Mouse (Mus musculus) intestine, embryonic 15.5 days (tissue): ENCODE measurements around the gene Slc16a10. TPM values are rescaled to one million over a fixed set of nuclear protein-coding genes. Genes with fewer than 3 reads are reported as not detected.

ENCODE experiments used
- ATAC-seq: fragments of 200-750 bp; cut with Nextera tagmentation; 2 replicates; pipeline ENCODE4 v1.8.0; 2017; ENCODE audit warnings: moderate TSS enrichment, moderate library complexity
- H3K27ac ChIP-seq: fragments of 300-500 bp; sonication (generic); 2 replicates; pipeline ENCODE4 v1.5.1; 2015; ENCODE audit warnings: mild to moderate bottlenecking, inconsistent platforms
- H3K27me3 ChIP-seq: fragments of 300-500 bp; sonication (generic); replicated peaks from 2 replicates; pipeline ENCODE4 v1.6.1; 2015; ENCODE audit warnings: inconsistent platforms
- H3K36me3 ChIP-seq: fragments of 300-500 bp; sonication (generic); 2 replicates; pipeline ENCODE4 v1.6.1; 2015; ENCODE audit warnings: inconsistent platforms
- H3K4me1 ChIP-seq: fragments of 300-500 bp; sonication (generic); replicated peaks from 2 replicates; pipeline ENCODE4 v1.6.1; 2015; ENCODE audit warnings: inconsistent platforms
- H3K4me2 ChIP-seq: fragments of 300-500 bp; sonication (generic); replicated peaks from 2 replicates; pipeline ENCODE4 v1.6.1; 2015; ENCODE audit warnings: mild to moderate bottlenecking, inconsistent platforms
- H3K4me3 ChIP-seq: fragments of 300-500 bp; sonication (generic); replicated peaks from 2 replicates; pipeline ENCODE4 v1.5.1; 2015; ENCODE audit warnings: inconsistent platforms
- H3K9ac ChIP-seq: fragments of 300-500 bp; sonication (generic); 2 replicates; pipeline ENCODE4 v1.6.1; 2015; ENCODE audit warnings: inconsistent platforms
- H3K9me3 ChIP-seq: fragments of 300-500 bp; sonication (generic); 2 replicates; pipeline ENCODE4 v1.6.1; 2016; ENCODE audit warnings: inconsistent platforms
- WGBS: fragments of 180-500 bp; shearing (Covaris S2); methylation state at CpG from one replicate; pipeline ENCODE4 v1.1.7; 2015; 5-methylcytosine and 5-hydroxymethylcytosine counted together
- polyA plus RNA-seq: library from polyadenylated mRNA; unstranded; fragments of >200 nt; fragmentation: Nextera tagmentation; extraction: Ambion mirVana; gene quantifications from 2 replicates; pipeline ENCODE4 v1.2.1, GENCODE M21; 2015

Slc16a10 gene
- polyA plus RNA-seq, 1 experiment from 2014 or later, result 37.4 TPM

DNA sequence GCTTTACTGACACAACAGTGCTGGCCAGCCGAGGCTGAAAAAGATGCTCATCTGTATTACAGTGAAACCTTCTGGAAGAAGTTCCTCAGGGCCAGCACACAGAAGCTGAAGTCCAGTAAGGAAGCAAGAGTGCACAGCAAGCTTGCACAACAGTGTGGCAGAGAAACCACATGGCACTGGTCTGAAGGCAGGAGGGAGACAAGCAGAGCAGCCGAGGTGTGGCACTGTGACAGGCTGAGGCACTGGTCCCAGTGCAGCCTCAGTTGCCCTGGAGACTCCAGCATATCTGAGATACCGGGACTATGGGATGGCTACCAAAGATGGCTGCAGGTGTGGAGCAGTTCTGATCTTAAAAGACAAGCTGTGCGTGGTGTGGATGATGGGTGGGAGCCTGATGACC lies 44.5 kb downstream of the Slc16a10 start:
- WGBS, result 69% methylated on average over 4 of the region's 4 CpGs
- Histone ChIP-seq H3K4me1 (no peaks in the 10 kb centered on the region), H3K9ac (no peak overlapping the region), H3K27ac (no peak overlapping the region), H3K4me3 (no peak overlapping the region), H3K36me3 (no peaks in the 10 kb centered on the region), H3K4me2 (no peak overlapping the region), H3K27me3 (no peaks in the 10 kb centered on the region), H3K9me3 (no peaks in the 10 kb centered on the region)
- no peak for ATAC-seq

DNA sequence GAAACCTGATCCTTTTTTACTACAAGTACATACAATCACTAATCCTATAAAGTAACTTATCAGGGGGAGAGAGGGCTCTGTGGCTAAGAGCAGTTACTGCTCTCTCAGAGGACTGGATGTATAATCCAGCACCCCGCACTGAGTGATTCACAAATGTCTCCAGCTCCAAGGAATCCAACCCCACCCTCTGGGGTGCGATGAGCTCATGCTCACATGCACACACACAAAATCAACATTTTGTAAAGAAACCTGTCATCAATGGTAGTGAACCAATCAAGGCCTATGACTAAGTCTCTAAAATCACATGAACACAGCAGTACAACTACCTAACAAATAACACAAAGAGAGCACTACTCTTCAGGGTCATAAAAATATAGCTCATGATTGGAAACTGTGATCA lies 47.3 kb downstream of the Slc16a10 start:
- ATAC-seq, result peak; percentile 65
- Histone ChIP-seq H3K36me3 (no peaks in the 10 kb centered on the region), H3K4me1 (peaks cover 5% of the 10 kb centered on the region; the same call in 1 of the 2 replicates), H3K4me2 (no peak overlapping the region), H3K4me3 (no peak overlapping the region), H3K9me3 (no peaks in the 10 kb centered on the region), H3K9ac (no peak overlapping the region), H3K27me3 (no peaks in the 10 kb centered on the region), H3K27ac (no peak overlapping the region)
- 49% methylated on average over 2 of the region's 2 CpGs for WGBS

DNA sequence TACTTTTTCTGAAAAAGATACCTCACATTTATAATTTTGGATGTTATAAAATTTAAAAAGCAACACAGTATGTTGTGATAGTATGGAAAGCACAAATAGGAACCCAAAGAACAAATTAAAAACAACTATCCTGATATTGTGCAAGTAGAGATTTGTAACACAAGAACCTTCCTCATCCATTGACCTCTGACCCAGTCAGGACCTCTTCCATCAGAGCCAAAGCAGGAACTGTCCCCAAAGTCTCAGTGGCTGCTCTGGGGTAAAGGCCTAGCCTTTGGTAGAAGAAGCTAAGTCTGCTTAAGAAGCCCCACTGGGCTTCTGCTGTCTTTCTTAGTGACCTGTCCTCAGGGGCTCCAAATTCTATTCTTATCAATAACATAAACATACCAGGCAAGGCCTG lies 48.5 kb downstream of the Slc16a10 start:
- no peak overlapping the region for H3K9ac ChIP-seq
- no peak overlapping the region for H3K27ac ChIP-seq
- no peaks in the 10 kb centered on the region for H3K27me3 ChIP-seq
- H3K4me2 ChIP-seq, result no peak overlapping the region
- H3K4me1 ChIP-seq, result peaks cover 5% of the 10 kb centered on the region; the same call in 1 of the 2 replicates
- no peaks in the 10 kb centered on the region for H3K9me3 ChIP-seq
- no peak for ATAC-seq
- H3K4me3 ChIP-seq, result no peak overlapping the region
- H3K36me3 ChIP-seq, result no peaks in the 10 kb centered on the region

- ATAC-seq, result no peak
- no peak overlapping the region for H3K4me3 ChIP-seq
- H3K9me3 ChIP-seq, result no peaks in the 10 kb centered on the region
- peaks cover 5% of the 10 kb centered on the region; the same call in 1 of the 2 replicates for H3K4me1 ChIP-seq
- H3K27me3 ChIP-seq, result no peaks in the 10 kb centered on the region
- no peak overlapping the region for H3K9ac ChIP-seq
- WGBS, result 70% methylated on average over 2 of the region's 2 CpGs
- H3K27ac ChIP-seq, result no peak overlapping the region
- no peaks in the 10 kb centered on the region for H3K36me3 ChIP-seq
- H3K4me2 ChIP-seq, result no peak overlapping the region
These were observed 50.6 kb downstream of the Slc16a10 start for GRCm38 (mm10) chr10:40091455-40091854.

GRCm38 (mm10) chr10:40090504-40091428 lies 51.3 kb downstream of the Slc16a10 start:
- Histone ChIP-seq H3K4me3 (no peak overlapping the region), H3K36me3 (no peaks in the 10 kb centered on the region), H3K4me2 (no peak overlapping the region), H3K9ac (no peak overlapping the region), H3K27me3 (no peaks in the 10 kb centered on the region), H3K4me1 (peaks cover 5% of the 10 kb centered on the region; the same call in 1 of the 2 replicates), H3K27ac (no peak overlapping the region), H3K9me3 (no peaks in the 10 kb centered on the region)
- WGBS, result 67% methylated on average over 11 of the region's 11 CpGs
- peak; percentile 58 for ATAC-seq

- peak; percentile 42; the same call in 1 of the 2 replicates for ATAC-seq
- H3K36me3 ChIP-seq, result no peaks in the 10 kb centered on the region
- no peak overlapping the region for H3K27ac ChIP-seq
- H3K27me3 ChIP-seq, result no peaks in the 10 kb centered on the region
- no peak overlapping the region for H3K4me2 ChIP-seq
- no peak overlapping the region for H3K4me3 ChIP-seq
- 78% methylated on average over 12 of the region's 12 CpGs for WGBS
- H3K9me3 ChIP-seq, result no peaks in the 10 kb centered on the region
- no peak overlapping the region for H3K9ac ChIP-seq
- H3K4me1 ChIP-seq, result peaks cover 12% of the 10 kb centered on the region
These were observed 57.5 kb downstream of the Slc16a10 start for GRCm38 (mm10) chr10:40084332-40085093.

- H3K27ac ChIP-seq, result no peak overlapping the region
- H3K9ac ChIP-seq, result no peak overlapping the region
- WGBS, result 81% methylated on average over 4 of the region's 4 CpGs
- H3K9me3 ChIP-seq, result no peaks in the 10 kb centered on the region
- no peak overlapping the region for H3K4me3 ChIP-seq
- H3K4me1 ChIP-seq, result peaks cover 17% of the 10 kb centered on the region
- H3K36me3 ChIP-seq, result no peaks in the 10 kb centered on the region
- no peaks in the 10 kb centered on the region for H3K27me3 ChIP-seq
- ATAC-seq, result no peak
- H3K4me2 ChIP-seq, result no peak overlapping the region
These were observed 58.5 kb downstream of the Slc16a10 start for GRCm38 (mm10) chr10:40083556-40083955.

DNA sequence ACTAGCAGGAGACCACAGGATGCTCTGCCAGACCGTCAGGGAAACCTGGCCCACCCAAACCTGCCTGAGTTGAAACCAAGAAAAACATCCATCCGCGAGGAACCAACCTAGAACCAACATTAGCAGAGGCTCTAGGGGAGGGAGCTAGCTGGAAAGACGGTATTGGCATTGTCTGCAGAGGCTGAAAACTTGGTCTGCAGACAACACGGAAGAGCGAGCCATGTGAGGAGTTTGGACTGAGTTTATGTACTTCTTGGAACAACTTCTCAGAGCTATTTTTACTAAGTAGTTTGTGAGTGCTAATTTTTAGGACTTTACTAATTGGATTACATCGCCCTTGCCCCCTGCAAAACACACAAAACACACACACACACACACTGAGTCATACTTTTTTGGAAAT lies 59.4 kb downstream of the Slc16a10 start:
- Histone ChIP-seq H3K27ac (no peak overlapping the region), H3K4me2 (no peak overlapping the region), H3K9me3 (no peaks in the 10 kb centered on the region), H3K36me3 (no peaks in the 10 kb centered on the region), H3K4me1 (peaks cover 17% of the 10 kb centered on the region), H3K9ac (no peak overlapping the region), H3K27me3 (no peaks in the 10 kb centered on the region), H3K4me3 (no peak overlapping the region)
- ATAC-seq, result no peak
- 91% methylated on average over 7 of the region's 7 CpGs for WGBS

- H3K27me3 ChIP-seq, result no peaks in the 10 kb centered on the region
- H3K27ac ChIP-seq, result no peak overlapping the region
- no peaks in the 10 kb centered on the region for H3K36me3 ChIP-seq
- no peak overlapping the region for H3K4me3 ChIP-seq
- 41% methylated on average over 10 of the region's 10 CpGs for WGBS
- H3K9ac ChIP-seq, result no peak overlapping the region
- H3K4me2 ChIP-seq, result no peak overlapping the region
- no peaks in the 10 kb centered on the region for H3K9me3 ChIP-seq
- H3K4me1 ChIP-seq, result peaks cover 25% of the 10 kb centered on the region
- ATAC-seq, result no peak
These were observed 61.5 kb downstream of the Slc16a10 start for GRCm38 (mm10) chr10:40080533-40080932.

GRCm38 (mm10) chr10:40079256-40079655 lies 62.8 kb downstream of the Slc16a10 start:
- H3K4me3 ChIP-seq, result no peak overlapping the region
- H3K36me3 ChIP-seq, result no peaks in the 10 kb centered on the region
- ATAC-seq, result no peak
- peaks cover 19% of the 10 kb centered on the region for H3K4me1 ChIP-seq
- no peaks in the 10 kb centered on the region for H3K9me3 ChIP-seq
- H3K27me3 ChIP-seq, result no peaks in the 10 kb centered on the region
- H3K4me2 ChIP-seq, result no peak overlapping the region
- no peak overlapping the region for H3K27ac ChIP-seq
- WGBS, result 48% methylated on average over 2 of the region's 2 CpGs
- no peak overlapping the region for H3K9ac ChIP-seq

DNA sequence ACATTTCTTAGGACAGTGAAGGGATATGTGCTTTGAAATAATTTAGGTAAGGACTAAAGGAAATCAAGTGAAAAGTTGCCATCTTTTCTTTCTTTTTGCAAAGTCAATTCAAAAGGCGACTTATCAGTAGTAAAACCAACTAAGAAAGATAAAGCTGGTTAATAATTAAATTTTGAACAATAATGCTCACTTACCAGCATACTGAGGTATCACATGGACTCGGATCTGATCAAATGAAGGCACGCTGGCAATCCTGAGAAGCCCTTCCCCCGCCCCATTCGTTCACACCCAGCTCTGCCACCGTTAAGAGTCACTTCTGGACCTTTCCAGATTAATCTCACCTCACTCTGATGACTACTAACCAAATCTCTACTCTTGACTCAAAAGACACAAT lies 64.1 kb downstream of the Slc16a10 start:
- H3K27me3 ChIP-seq, result no peaks in the 10 kb centered on the region
- H3K4me1 ChIP-seq, result peaks cover 17% of the 10 kb centered on the region
- H3K4me2 ChIP-seq, result no peak overlapping the region; the same call in 1 of the 2 replicates
- ATAC-seq, result peak; percentile 91
- no peaks in the 10 kb centered on the region for H3K9me3 ChIP-seq
- H3K4me3 ChIP-seq, result no peak overlapping the region
- H3K36me3 ChIP-seq, result no peaks in the 10 kb centered on the region
- 57% methylated on average over 6 of the region's 6 CpGs for WGBS
- H3K27ac ChIP-seq, result no peak overlapping the region
- H3K9ac ChIP-seq, result no peak overlapping the region

DNA sequence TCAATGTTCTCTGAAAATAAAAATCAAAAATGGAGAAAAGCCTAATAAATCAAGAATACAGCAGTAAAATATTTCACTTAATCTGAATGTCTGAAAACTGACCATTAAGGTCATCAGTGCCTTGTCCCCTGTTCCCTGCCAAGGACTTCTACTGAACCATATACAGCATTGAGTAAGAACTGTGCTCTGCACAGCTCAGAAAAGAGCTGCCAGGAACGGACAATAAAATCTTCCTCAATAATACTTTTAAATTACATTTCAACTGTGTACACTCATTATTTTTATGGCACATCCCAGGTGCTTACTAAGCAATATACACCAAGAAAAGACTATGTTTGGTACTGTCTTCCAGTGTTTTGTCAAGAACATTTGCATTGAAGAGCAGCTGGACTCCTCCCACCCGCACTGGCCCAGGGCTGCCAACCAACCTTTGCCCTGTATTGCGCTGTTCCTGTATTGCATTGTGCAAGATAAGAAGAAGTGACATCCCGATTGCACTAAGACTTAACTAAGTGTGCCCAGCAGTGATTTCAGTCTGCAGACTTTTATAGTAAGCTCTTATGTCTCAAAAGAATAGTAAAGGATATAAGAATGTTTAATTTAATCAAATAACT lies 64.6 kb downstream of the Slc16a10 start:
- WGBS, result 59% methylated on average over 4 of the region's 4 CpGs
- H3K9me3 ChIP-seq, result no peaks in the 10 kb centered on the region
- no peak overlapping the region for H3K4me3 ChIP-seq
- no peaks in the 10 kb centered on the region for H3K36me3 ChIP-seq
- no peak overlapping the region; the same call in 1 of the 2 replicates for H3K4me2 ChIP-seq
- H3K27ac ChIP-seq, result 0 out of 2 replicates have a peak overlapping the region, but pooled peaks have one; percentile 74
- no peaks in the 10 kb centered on the region for H3K27me3 ChIP-seq
- peak; percentile 97 for ATAC-seq
- H3K4me1 ChIP-seq, result peaks cover 17% of the 10 kb centered on the region
- H3K9ac ChIP-seq, result no peak overlapping the region
